Mouse (Mus musculus) forebrain, postnatal 0 days (tissue): Measurements from ENCODE around the gene Swt1. TPM values are rescaled to one million over a fixed set of nuclear protein-coding genes. Genes with fewer than 3 reads are reported as not detected.
"Not testable (repeated sequence)": the region's sequence is repeated elsewhere in the genome, so short reads cannot be mapped to it uniquely, and the experiment has no call there.

ENCODE experiments used
- ATAC-seq: fragments of 200-750 bp; cut with Nextera tagmentation; 2 replicates; pipeline ENCODE4 v1.8.0; 2017; ENCODE audit warnings: mild to moderate bottlenecking, moderate library complexity
- DNase-seq: peaks from one replicate; pipeline ENCODE4 v3.0.0-alpha.2; 2015
- H3K27ac ChIP-seq: fragments of 300-500 bp; sonication (generic); 2 replicates; pipeline ENCODE4 v1.5.1; 2014; ENCODE audit warnings: low read depth, mild to moderate bottlenecking, antibody characterized with exemption, low read length, moderate library complexity, mixed read lengths
- H3K27me3 ChIP-seq: fragments of 300-500 bp; sonication (generic); 2 replicates; pipeline ENCODE4 v1.6.1; 2014; ENCODE audit warnings: mild to moderate bottlenecking, low read length, mixed read lengths; ENCODE audit not compliant: insufficient read depth
- H3K36me3 ChIP-seq: fragments of 300-500 bp; sonication (generic); 2 replicates; pipeline ENCODE4 v1.6.1; 2014; ENCODE audit warnings: mild to moderate bottlenecking, moderate library complexity; ENCODE audit not compliant: insufficient read depth
- H3K4me1 ChIP-seq: fragments of 300-500 bp; sonication (generic); 2 replicates; pipeline ENCODE4 v1.6.1; 2014; ENCODE audit warnings: antibody characterized with exemption; ENCODE audit not compliant: insufficient read depth
- H3K4me2 ChIP-seq: fragments of 300-500 bp; sonication (generic); 2 replicates; pipeline ENCODE4 v1.6.1; 2014; ENCODE audit warnings: low read depth, mild to moderate bottlenecking, moderate library complexity
- H3K4me3 ChIP-seq: fragments of 300-500 bp; sonication (generic); 2 replicates; pipeline ENCODE4 v1.5.1; 2014; ENCODE audit warnings: low read depth, low read length, mixed read lengths
- H3K9ac ChIP-seq: fragments of 300-500 bp; sonication (generic); 2 replicates; pipeline ENCODE4 v1.6.1; 2014; ENCODE audit warnings: mild to moderate bottlenecking
- H3K9me3 ChIP-seq: fragments of 300-500 bp; sonication (generic); 2 replicates; pipeline ENCODE4 v1.6.1; 2016; ENCODE audit warnings: low read length
- CTCF ChIP-seq: sonication (generic); IDR thresholded peaks from 2 replicates; pipeline ENCODE4 v1.5.1; 2016; ENCODE audit warnings: antibody characterized with exemption, control low read depth, low read depth
- WGBS: fragments of 180-500 bp; shearing (Covaris S2); extraction: QIAGEN DNeasy Blood & Tissue Kit; methylation state at CpG from one replicate; pipeline ENCODE4 v1.1.7; 2014; 5-methylcytosine and 5-hydroxymethylcytosine counted together
- polyA plus RNA-seq: library from polyadenylated mRNA; unstranded; fragments of >200 nt; fragmentation: Nextera tagmentation; extraction: Ambion mirVana; gene quantifications from 2 replicates; pipeline ENCODE4 v1.2.1, GENCODE M21; 2015
- total RNA-seq: library from RNA; depleted of rRNA; stranded (reverse); fragments of >200 nt; gene quantifications from 2 replicates; pipeline ENCODE4 v1.2.3, GENCODE M21; 2014; rRNA removed

Swt1 gene
- total RNA-seq: 14.4 and 22.2 TPM in 2 replicates
- polyA plus RNA-seq: 12.6 and 12.9 TPM in 2 replicates

DNA sequence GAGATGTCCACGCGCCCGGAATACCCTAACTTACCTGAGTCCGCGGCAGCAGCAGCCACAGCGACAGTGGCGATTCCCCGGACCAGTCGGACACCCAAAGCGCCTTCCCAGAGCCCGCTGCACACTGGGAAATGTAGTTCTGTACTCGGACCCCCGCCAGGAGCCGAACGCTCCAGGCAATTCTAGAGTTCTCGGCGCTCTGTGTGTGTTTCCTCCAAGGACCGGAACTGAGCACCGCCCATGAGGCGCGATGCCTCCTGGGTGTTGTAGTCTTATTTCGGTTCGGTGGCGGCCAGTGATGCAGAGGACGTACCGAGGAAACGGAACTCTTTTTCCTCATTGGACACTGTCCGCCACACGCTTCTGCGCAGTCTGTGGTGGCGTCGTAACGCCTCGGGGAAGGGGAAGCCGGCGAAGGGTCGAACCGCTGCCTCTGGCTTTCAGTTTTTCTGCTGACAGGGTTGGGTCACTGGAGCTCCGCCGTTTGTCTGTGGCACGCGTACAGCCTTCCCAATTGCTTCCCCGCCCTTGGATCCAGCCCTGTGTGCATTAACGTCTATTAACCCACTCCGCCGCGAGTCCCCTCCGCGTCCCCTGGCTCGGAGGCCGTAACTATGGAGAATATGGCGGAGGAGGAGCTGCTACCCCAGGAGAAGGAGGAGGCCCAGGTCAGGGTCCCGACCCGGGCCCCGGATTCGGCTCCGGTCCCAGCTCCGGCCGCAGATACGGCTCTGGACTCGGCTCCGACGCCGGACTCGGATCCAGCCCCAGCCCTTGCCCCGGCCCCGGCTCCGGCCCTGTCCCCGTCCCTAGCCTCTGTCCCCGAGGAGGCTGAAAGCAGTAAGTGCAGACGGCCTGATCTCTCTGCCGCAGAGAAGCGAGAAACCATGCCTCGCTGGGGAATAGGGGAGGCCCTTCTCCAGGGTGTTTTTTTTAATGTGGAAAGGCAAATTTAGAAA, at the start of gene Swt1, which contains the start of gene Trmt1l:
Swt1 (minus strand) TSS at position 193 of the 959 bp plus-strand sequence.
Trmt1l (plus strand) TSS at position 280 of the 959 bp plus-strand sequence.
- Histone ChIP-seq H3K4me2 (peak within 1 kb of the TSS; percentile 68), H3K9me3 (no peaks in the 10 kb centered on the region), H3K4me1 (peaks cover 10% of the 10 kb centered on the region), H3K4me3 (peak within 1 kb of the TSS; percentile 82), H3K27ac (peak within 1 kb of the TSS; percentile 96), H3K27me3 (no peaks in the 10 kb centered on the region), H3K9ac (peak within 1 kb of the TSS; percentile 89), H3K36me3 (no peaks in the 10 kb centered on the region)
- peak; percentile 100 for ATAC-seq
- no peak for TF ChIP-seq CTCF
- peak; percentile 99 for DNase-seq
- under 1% methylated on average over 74 of the region's 74 CpGs for WGBS

DNA sequence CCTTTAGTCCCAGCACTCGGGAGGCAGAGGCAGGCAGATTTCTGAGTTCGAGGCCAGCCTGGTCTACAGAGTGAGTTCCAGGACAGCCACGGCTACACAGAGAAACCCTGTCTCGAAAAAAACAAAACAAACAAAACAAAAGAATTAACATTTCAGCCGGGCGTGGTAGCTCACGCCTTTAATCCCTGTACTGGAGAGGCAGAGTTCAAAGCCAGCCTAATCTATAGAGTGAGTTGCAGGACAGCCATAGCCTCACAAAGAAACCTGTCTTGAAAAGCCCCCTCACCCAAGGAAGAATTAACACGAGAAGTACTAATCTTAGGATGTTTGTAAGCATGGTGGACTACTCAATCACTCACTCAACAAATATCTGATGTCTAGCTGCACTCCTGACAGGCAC, 44.1 kb upstream of the Swt1 start:
- H3K9me3 ChIP-seq, H3K27me3 ChIP-seq, H3K4me3 ChIP-seq, H3K9ac ChIP-seq, H3K27ac ChIP-seq, H3K4me1 ChIP-seq, H3K4me2 ChIP-seq, DNase-seq, ATAC-seq: not testable (repeated sequence)
- WGBS: 84% methylated on average over 8 of the region's 8 CpGs
- peaks cover 59% of the 10 kb centered on the region for H3K36me3 ChIP-seq

DNA sequence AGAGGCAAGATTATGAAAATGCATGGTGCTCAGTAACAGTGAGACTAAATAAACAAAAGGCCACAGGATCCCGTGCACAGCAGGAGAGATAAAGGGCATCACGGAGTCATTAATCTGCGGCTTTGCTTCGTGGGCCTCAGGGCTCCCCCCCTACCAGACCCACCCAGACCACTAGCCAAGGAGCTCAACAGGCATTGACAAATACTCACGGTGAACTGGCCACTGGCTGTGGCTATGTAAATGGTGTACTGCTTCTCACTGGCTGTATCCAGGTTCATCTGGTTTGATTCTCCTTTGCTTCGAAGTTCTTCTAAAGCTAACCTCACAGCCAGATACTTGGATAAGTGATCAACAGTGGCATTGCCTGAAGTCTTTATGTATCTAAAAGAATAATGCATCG, 43.2 kb upstream of the Swt1 start:
- Histone ChIP-seq H3K27me3 (no peaks in the 10 kb centered on the region), H3K4me2 (no peak overlapping the region), H3K4me3 (no peak overlapping the region), H3K4me1 (no peaks in the 10 kb centered on the region), H3K27ac (no peak overlapping the region), H3K9me3 (no peaks in the 10 kb centered on the region), H3K36me3 (peaks cover 51% of the 10 kb centered on the region), H3K9ac (no peak overlapping the region)
- DNase-seq (no peak), ATAC-seq (no peak)
- WGBS: 48% methylated on average over 7 of the region's 7 CpGs
- TF ChIP-seq CTCF: no peak

DNA sequence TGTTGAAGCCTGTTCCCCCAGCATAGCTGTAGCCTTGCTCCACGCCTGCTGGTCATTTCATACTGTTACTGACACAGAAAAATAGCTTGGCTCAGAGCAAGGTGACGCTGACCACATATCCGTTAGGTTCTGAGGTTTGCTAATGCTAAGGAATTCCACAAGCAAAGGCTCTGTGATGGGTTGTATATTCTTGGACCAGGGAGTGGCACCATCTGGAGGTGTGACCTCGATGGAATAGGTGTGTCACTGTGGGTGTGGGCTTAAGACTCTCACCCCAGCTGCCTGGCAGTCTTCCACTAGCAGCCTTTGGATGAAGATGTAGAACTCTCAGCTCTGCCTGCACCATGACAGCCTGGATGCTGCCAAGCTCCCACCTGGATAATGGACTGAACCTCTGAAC, 38.3 kb upstream of the Swt1 start:
- Histone ChIP-seq H3K27ac (no peak overlapping the region), H3K4me3 (no peak overlapping the region), H3K4me1 (no peaks in the 10 kb centered on the region), H3K36me3 (peaks cover 11% of the 10 kb centered on the region), H3K9me3 (no peaks in the 10 kb centered on the region), H3K27me3 (no peaks in the 10 kb centered on the region), H3K9ac (no peak overlapping the region), H3K4me2 (no peak overlapping the region)
- TF ChIP-seq CTCF: no peak
- ATAC-seq (no peak), DNase-seq (no peak)
- 83% methylated on average over 4 of the region's 4 CpGs for WGBS

DNA sequence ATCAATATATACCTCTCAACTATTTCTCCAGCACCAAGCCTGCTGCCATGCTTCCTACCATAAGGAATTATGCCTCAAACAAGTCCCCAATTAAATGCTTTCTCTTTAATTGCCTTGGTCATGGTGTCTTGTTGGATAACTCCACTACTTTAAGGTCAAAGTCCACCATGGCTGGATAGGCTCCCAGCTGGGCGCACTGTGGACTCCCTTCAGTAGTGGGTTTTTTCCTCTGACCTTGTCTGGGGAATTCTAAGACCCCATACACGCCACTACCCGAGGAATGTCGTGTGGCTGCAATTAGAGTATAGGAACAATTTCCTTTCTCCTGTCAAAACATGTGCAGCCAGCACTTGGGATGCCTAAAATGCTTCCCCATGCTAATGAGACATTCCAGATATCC, 36.7 kb upstream of the Swt1 start:
- no peak for TF ChIP-seq CTCF
- no peaks in the 10 kb centered on the region for H3K4me1 ChIP-seq
- H3K9me3 ChIP-seq: no peaks in the 10 kb centered on the region
- no peaks in the 10 kb centered on the region for H3K27me3 ChIP-seq
- no peak overlapping the region for H3K4me3 ChIP-seq
- H3K36me3 ChIP-seq: peaks cover 4% of the 10 kb centered on the region
- no peak for DNase-seq
- H3K9ac ChIP-seq: no peak overlapping the region
- no peak for ATAC-seq
- WGBS: 63% methylated on average over 4 of the region's 4 CpGs
- no peak overlapping the region for H3K27ac ChIP-seq
- H3K4me2 ChIP-seq: no peak overlapping the region

DNA sequence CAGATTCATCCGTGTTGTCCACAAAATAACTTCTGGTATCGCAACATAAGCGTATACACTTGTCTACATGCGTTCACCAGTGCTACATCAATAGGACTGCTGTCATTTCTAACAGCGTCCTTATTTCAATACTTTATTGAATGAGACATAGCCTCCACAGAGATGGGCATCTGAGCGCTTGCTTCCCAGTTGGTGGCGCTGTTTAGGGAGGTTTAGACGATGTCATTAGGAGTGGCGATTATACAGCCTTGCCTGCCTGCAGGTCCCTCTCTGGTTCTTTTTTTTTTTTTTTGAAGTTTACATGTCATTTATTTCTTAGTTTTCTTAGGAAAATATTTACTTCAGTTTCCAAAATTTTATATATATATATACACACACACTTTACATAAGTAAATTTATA, 33.0 kb upstream of the Swt1 start:
- peak; percentile 25 for DNase-seq
- TF ChIP-seq CTCF: peak; percentile 46
- no peak overlapping the region for H3K4me2 ChIP-seq
- H3K9ac ChIP-seq: no peak overlapping the region
- peaks cover 30% of the 10 kb centered on the region for H3K36me3 ChIP-seq
- H3K27ac ChIP-seq: no peak overlapping the region
- H3K4me1 ChIP-seq: no peaks in the 10 kb centered on the region
- 82% methylated on average over 9 of the region's 9 CpGs for WGBS
- H3K27me3 ChIP-seq: no peaks in the 10 kb centered on the region
- H3K4me3 ChIP-seq: no peak overlapping the region
- no peaks in the 10 kb centered on the region for H3K9me3 ChIP-seq
- peak; percentile 34; the same call in 1 of the 2 replicates for ATAC-seq

DNA sequence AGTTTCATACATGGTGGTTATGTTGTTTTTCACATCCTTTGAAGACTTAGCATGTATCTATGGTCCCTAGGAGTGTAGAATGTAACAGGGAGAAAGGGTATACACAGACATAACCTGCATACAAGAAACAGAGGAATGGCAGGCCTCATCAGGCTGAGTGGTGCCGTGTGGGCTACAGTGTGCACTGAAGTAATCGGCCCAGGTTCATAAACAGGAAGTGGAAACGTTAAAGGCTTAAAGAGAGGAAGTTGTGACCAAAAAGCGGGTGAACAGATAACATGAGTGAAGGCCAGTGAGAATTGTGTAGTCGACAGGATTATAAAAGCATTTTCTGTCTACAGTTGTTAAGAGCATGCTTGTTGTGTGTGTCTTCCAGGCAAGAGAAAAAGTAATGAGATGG, 28.8 kb upstream of the Swt1 start:
- WGBS: 92% methylated on average over 5 of the region's 5 CpGs
- no peak overlapping the region for H3K4me3 ChIP-seq
- ATAC-seq (no peak), DNase-seq (no peak)
- no peak for TF ChIP-seq CTCF
- no peak overlapping the region for H3K4me2 ChIP-seq
- no peak overlapping the region for H3K27ac ChIP-seq
- H3K4me1 ChIP-seq: no peaks in the 10 kb centered on the region
- no peaks in the 10 kb centered on the region for H3K9me3 ChIP-seq
- H3K36me3 ChIP-seq: peaks cover 55% of the 10 kb centered on the region
- H3K27me3 ChIP-seq: no peaks in the 10 kb centered on the region
- H3K9ac ChIP-seq: no peak overlapping the region
